Mouse (Mus musculus) telencephalon, adult 2 months (tissue): ENCODE measurements at regions not wholly inside any gene's neighbourhood (a gene's known extent, or its start where the extent isn't known, plus 50 kb on each side); places are given as distances from the start of the nearest gene placed in this dataset.

Source experiments
- DNase-seq: peaks from one replicate; pipeline ENCODE4 v3.0.0-alpha.2; 2011; ENCODE audit warnings: low read depth, low spot score

GRCm38 (mm10) chr4:127639765-127640164 is 281.8 kb upstream of the Gjb5 start:
- DNase-seq: no peak

GRCm38 (mm10) chr4:127636934-127637333 is 279.0 kb upstream of the Gjb5 start:
- DNase-seq: no peak

- peak; percentile 32 for DNase-seq
Measured at GRCm38 (mm10) chr4:127635262-127635661, 277.3 kb upstream of the Gjb5 start.

GRCm38 (mm10) chr4:127619870-127620269 is 261.9 kb upstream of the Gjb5 start:
- DNase-seq: no peak

DNA sequence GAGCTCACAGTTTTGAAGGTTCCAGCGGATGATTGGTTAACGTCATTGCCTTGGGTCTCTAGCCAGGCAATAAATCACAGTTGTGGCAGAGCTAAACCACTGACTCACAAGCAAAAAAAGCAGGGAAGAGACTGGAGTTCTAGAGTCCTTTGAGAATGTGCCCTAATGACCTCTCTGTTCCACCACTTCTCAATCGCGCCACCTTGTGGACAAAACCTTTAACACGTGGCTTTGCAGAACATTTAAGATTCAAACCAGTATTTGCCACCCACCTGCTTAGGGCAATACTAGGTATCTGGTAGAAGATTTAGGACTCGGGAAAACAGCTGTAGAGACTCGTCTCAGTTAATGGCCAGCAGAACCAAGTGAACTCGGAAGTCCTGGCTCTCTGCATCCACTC is 254.8 kb upstream of the Gjb5 start:
- no peak for DNase-seq

- DNase-seq: peak; percentile 91
Measured at GRCm38 (mm10) chr4:127600919-127601318, 242.9 kb upstream of the Gjb5 start.

DNA sequence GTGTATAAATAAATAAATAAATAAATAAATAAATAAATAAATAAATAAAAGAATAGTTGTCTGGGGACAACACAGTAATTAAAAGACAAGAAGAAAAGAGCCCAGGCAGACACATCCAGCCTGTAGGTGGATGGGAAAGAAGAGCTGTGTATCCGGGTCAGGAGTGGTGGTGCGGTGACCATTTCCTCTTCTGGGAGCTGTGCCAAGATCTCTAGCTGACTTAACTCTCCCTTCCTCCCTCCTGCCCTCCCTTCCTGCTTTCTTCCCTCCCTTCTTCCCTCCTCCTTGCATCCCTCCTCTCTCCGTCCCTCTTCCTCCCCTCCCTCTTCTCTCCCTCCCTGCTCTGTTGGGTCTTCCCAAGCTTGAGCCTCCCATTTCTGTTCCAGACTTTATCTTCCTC is 240.6 kb upstream of the Gjb5 start:
- DNase-seq: no peak

GRCm38 (mm10) chr4:127594081-127594480 is 236.1 kb upstream of the Gjb5 start:
- no peak for DNase-seq

DNA sequence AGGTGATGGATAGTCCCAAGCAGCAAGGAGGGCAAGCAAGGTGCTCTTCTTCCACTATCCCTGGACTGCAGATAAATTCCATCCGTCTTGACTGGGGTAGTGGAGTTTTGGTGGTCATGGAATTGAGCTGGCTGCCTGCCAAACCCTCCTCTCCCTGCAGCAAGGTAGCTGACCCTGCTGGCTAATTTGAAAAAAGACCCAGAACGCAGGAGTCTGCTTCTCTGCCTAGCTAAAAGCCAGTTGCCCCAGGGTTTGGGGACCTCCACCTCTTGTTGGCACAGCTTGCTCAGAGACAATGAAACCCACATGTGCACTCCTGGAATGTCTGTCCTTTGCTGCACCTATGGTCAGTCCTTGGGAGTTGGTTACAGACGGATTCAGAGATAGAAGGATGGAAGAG is 233.6 kb upstream of the Gjb5 start:
- DNase-seq: no peak

DNA sequence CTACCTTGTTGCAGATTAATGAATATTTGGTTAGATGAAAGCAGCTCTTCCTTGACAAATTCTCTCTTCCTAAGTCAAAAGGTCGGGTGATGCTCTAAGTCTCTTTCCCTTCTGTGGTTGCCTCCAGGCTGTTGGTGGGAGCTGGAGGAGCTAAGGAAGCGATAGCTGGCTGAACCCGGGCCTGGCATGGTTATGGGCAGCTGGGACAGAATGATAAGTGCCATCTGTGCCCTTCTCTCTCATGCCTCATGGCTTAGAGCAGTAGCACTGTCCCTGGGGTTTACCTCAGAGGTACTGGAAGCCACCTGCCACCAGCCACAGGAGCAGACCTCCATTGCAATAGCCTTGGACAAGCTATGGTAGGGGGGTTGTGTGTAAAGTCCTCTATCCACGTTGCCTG is 228.8 kb upstream of the Gjb5 start:
- no peak for DNase-seq

- peak; percentile 81 for DNase-seq
Measured at GRCm38 (mm10) chr4:127576521-127576920, 218.5 kb upstream of the Gjb5 start.

- no peak for DNase-seq
Measured at GRCm38 (mm10) chr4:127562602-127563001, 204.6 kb upstream of the Gjb5 start.

DNA sequence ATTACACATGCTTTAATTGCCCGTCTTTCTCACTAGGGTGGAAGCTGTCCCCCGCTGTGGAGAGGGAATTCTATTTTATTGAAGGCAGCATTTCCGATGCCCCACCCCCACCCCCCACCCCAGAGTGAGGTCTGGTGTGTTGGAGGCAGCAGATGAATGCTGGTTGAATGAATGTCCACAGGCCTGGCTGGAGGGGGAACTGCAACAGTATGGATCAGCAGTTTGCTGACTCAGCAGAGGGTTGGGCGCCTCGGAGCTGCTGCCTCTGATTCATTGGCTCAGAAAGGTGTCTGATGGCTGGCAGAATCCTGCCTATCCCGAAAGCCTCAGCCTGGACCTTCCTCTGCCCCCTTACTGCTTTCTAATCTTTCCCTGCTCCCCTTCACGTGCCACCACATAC is 200.6 kb upstream of the Gjb5 start:
- no peak for DNase-seq

DNA sequence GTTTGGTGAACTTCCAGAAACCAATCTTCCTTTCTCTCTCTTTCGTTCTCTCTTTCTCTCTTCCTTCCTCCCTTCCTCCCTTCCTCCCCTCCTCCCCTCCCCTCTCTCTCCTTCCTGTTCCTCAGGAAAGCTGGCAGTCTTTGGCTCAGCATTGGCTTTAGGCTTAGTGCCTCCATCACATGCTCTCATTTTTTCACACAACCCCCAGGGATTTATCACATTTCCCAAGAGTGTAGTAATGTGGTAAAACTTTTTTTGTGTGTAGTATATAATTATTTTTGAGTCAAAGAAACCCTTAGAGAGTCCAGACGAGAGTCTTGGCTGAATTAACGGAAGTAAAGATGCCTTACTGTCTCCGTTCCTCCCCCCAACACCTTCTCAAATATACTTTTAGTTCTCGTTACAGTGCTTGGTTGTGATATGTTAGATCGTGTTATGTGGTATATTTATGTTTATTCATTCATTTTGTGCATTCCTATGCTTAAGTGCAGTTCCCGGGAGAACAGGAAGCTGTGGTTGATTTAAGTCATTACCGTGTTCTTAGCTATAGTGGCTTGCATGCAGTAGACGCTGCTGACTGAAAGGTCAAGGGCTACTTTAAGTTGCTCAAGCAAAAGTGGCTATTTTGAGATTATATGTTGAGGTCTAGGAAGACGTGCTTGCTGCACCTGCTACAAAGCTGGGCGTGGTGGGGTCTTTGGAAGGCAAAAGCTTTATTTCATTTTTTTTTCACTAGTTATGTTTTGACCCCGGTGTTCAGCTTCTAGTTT is 194.7 kb upstream of the Gjb5 start:
- DNase-seq: no peak

DNA sequence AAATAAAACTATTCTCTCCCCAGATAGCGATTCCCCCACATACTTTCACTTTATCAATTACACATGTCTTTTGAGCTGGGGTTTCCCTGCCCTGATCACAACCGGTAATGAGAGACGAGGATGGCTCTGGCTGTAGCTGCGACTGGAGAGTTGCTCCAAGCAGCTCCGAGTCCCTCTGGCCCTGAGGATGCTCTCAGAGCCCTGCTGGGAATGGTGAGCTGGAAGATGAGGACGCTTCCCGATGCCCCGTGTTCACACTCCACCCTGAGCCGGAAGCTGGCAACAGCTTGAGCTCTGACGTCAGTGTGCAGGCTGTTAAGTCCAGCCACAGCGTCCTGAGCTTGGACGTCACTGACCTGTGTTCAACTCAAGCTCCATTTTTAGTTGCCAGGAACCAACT is 191.6 kb upstream of the Gjb5 start:
- DNase-seq: no peak

- DNase-seq: no peak
Measured at GRCm38 (mm10) chr4:127549018-127549417, 191.0 kb upstream of the Gjb5 start.

DNA sequence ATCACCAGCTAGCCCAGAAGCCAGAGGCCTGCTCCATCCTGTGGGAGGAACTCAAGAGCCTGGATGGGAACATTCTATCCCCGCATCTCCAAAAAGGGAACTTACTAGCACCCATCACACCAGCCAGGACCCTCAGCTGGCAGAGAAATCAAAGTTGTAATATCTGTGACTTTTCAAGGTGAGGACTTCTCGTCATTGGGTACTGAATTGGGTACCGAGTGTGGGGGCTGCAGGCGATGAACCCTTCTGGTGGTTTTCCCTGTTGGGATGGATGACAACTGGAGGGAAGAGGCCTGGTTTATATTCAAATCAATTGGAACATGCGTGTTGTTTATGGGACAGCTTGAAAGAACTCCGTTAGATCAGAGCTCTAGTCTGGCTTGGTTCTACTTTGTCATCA is 187.1 kb upstream of the Gjb5 start:
- DNase-seq: no peak

GRCm38 (mm10) chr4:127543276-127543675 is 185.3 kb upstream of the Gjb5 start:
- peak; percentile 83 for DNase-seq

- DNase-seq: no peak
Measured at GRCm38 (mm10) chr4:127542771-127543170, 184.8 kb upstream of the Gjb5 start.

DNA sequence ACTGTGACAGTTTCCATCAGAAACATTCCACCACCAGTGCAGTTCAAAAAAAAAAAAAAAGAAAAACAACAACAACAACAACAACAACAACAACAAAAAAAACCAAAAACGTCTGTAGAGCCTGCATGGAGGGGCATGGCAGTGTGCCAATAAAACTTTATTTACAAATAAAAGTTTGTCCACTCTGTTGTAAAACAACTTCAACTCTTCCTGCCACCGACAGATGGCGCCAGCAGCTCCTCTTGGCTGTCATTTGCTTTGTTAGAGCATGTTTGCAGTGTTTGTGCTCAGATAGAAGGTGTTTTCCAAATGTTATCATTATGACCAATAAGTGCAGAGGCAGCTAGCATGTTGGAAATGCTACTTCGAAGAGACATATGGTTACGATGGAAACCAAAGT is 179.0 kb upstream of the Gjb5 start:
- DNase-seq: no peak

- no peak for DNase-seq
Measured at GRCm38 (mm10) chr4:127535630-127536029, 177.6 kb upstream of the Gjb5 start.

GRCm38 (mm10) chr4:127534411-127534810 is 176.4 kb upstream of the Gjb5 start:
- no peak for DNase-seq

DNA sequence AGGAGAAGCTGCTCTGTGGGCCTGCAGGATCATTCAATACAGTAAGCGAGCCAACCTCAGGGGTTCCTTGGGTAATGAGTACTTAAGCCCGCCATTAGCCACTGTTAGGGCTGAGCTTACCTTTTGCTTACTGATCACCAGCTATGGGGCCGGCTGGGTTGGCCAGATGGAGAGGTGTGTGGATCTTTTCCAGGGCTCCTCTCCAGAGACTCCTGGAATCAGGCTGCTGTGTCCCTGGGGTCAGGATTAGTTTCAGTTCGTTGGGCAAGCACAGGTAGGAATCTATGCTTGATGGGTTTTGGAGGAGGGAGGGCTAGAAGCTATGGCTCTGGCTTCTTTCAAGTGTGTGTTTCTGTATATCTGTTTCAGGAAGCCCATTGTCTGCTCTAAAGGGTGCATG is 175.7 kb upstream of the Gjb5 start:
- DNase-seq: no peak

- DNase-seq: no peak
Measured at GRCm38 (mm10) chr4:127530779-127531178, 172.8 kb upstream of the Gjb5 start.
